In genomic region chr14:54967874-54968273, GRCm38 (mm10) we compare ENCODE assay signal across 20 mouse cellular contexts. TPM values are rescaled to one million over a fixed set of nuclear protein-coding genes. Genes with fewer than 3 reads are reported as not detected.
"Had no signal": no experiment of that assay in that cellular context is flagged by ENCODE, and none has a peak within 500 bp of the region (broad histone marks: within the 10 kb centered on the region; RNA-seq: fewer than 3 reads in every experiment).

No protein-coding gene starts in this region.

- ATAC-seq: liver, embryonic 12.5 days had no signal

- H3K27ac ChIP-seq: limb, embryonic 15.5 days; liver, embryonic 12.5 days; macrophage; midbrain, embryonic 12.5 days; stomach, postnatal 0 days had no signal

- H3K4me2 ChIP-seq: limb, embryonic 15.5 days; liver, embryonic 12.5 days; lung, embryonic 14.5 days; midbrain, embryonic 12.5 days had no signal

- H3K36me3 ChIP-seq: limb, embryonic 15.5 days; liver, embryonic 12.5 days; midbrain, embryonic 12.5 days had no signal

- H3K9me3 ChIP-seq: limb, embryonic 15.5 days; liver, embryonic 12.5 days; midbrain, embryonic 12.5 days had no signal

- H3K4me3 ChIP-seq: limb, embryonic 15.5 days; liver, embryonic 12.5 days; megakaryocyte, embryonic 14.5 days; midbrain, embryonic 12.5 days had no signal

- H3K4me1 ChIP-seq: limb, embryonic 15.5 days; liver, embryonic 12.5 days; megakaryocyte, embryonic 14.5 days; midbrain, embryonic 12.5 days had no signal

- DNase-seq: kidney, postnatal 25 days; layer of hippocampus, postnatal 36 days; lung, embryonic 14.5 days; lung, postnatal 14 days; right cerebral cortex, postnatal 14 days; thymus, postnatal 4 days had no signal

- H3K9ac ChIP-seq: limb, embryonic 15.5 days; liver, embryonic 12.5 days; lung, embryonic 14.5 days; midbrain, embryonic 12.5 days had no signal

- H3K27me3 ChIP-seq: limb, embryonic 15.5 days; midbrain, embryonic 12.5 days had no signal

RNA-seq across cellular contexts. Expression of gene Myh6, which starts 1.1 kb away (rescaled TPM):
- polyA plus RNA-seq: macrophage; small intestine, adult 2 months had no signal

RNA-seq across cellular contexts. Expression of gene Gm17428, which starts 8.9 kb away (rescaled TPM):
- total RNA-seq: layer of hippocampus, postnatal 36 days; left cerebral cortex, adult 8-10 months; left cerebral cortex, postnatal 25 days; midbrain, postnatal 0 days had no signal
- polyA plus RNA-seq: kidney, embryonic 16.5 days; limb, embryonic 11.5 days; limb, embryonic 15.5 days; liver, embryonic 12.5 days; liver, embryonic 16.5 days; lung, embryonic 14.5 days; macrophage; midbrain, embryonic 12.5 days; midbrain, postnatal 0 days; neural tube, embryonic 14.5 days; small intestine, adult 2 months; stomach, postnatal 0 days had no signal

RNA-seq across cellular contexts. Expression of gene Myh7, which starts 26.6 kb away (rescaled TPM):
- polyA plus RNA-seq: macrophage had no signal

RNA-seq across cellular contexts. Expression of gene Cmtm5, which starts 31.8 kb away (rescaled TPM):
- polyA plus RNA-seq: liver, embryonic 12.5 days; macrophage had no signal

RNA-seq across cellular contexts. Expression of gene Il25, which starts 35.4 kb away (rescaled TPM):
- total RNA-seq: layer of hippocampus, postnatal 36 days; left cerebral cortex, postnatal 25 days; midbrain, postnatal 0 days had no signal
- polyA plus RNA-seq: kidney, embryonic 16.5 days; limb, embryonic 11.5 days; limb, embryonic 15.5 days; liver, embryonic 12.5 days; liver, embryonic 16.5 days; lung, embryonic 14.5 days; macrophage; midbrain, embryonic 12.5 days had no signal
